Mouse (Mus musculus): ENCODE data around the gene Slc36a1.

DNA sequence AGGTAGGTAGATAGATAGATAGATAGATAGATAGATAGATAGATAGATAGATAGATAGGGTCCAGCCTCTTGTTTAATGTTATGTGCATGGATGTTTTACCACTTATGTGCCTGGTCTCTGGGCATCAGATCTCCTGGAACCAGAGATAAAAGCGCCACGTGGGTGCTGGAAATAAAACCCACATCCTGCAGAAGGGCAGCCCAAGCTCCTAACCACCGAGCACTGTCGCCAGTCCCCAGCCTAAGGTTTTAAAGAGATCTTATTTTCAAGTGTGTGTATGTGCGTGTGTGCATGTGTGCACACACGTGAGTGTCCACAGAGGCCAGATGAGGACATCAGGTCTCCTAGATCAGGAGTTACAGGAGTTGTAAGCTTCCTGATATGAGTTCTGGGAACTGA is 26.9 kb downstream of the Slc36a1 start:
- no peak for TF ChIP-seq CTCF (IDR thresholded peaks at IDR 0.05; ENCODE audit: control insufficient read depth, insufficient read depth, low read length)
- TF ChIP-seq POLR2A (IDR thresholded peaks at IDR 0.05; ENCODE audit: borderline replicate concordance, control insufficient read depth, low read depth, low read length) = no peak
